7 mouse cellular contexts compared by ENCODE assay signal in genomic region chr17:32536051-32536866, GRCm38 (mm10). TPM values are rescaled to one million over a fixed set of nuclear protein-coding genes. Genes with fewer than 3 reads are reported as not detected.
DNase-seq lines count a peak whose midpoint lies in the region; ATAC-seq and TF ChIP-seq lines count a peak whose summit lies in the region.
"Not testable (repeated sequence)": the region's sequence is repeated elsewhere in the genome, so short reads cannot be mapped to it uniquely, and the experiment has no call there.

Gene Cyp4f16, plus strand, starts transcription at chr17:32536558.

- H3K9me3 ChIP-seq in embryonic facial prominence, embryonic 12.5 days; limb, embryonic 12.5 days; midbrain, embryonic 14.5 days (ENCODE audit: control insufficient read depth, low read length): not testable (repeated sequence)

- peak; percentile 80 for TF ChIP-seq POLR2A in heart, adult 2 months (IDR thresholded peaks at IDR 0.05; ENCODE audit: insufficient read depth, low read depth, low read length)

- ATAC-seq in embryonic facial prominence, embryonic 12.5 days (ENCODE audit: insufficient number of reproducible peaks, insufficient read depth, low FRiP score, low TSS enrichment) = peak; percentile 92
- peak; percentile 94 for ATAC-seq in limb, embryonic 12.5 days (ENCODE audit: insufficient number of reproducible peaks, insufficient read depth, low FRiP score, low TSS enrichment, low read depth)
- ATAC-seq in midbrain, embryonic 14.5 days (ENCODE audit: low FRiP score, low TSS enrichment) = peak; percentile 88

- TF ChIP-seq EP300 in heart, adult 2 months (IDR thresholded peaks at IDR 0.05; ENCODE audit: insufficient read depth, low read depth, low read length) = 0 out of 2 replicates have a peak, but pooled peaks have one; percentile 9

- H3K36me3 ChIP-seq in embryonic facial prominence, embryonic 12.5 days; heart, adult 2 months (ENCODE audit: control insufficient read depth, insufficient read depth, low read length); limb, embryonic 12.5 days; midbrain, embryonic 14.5 days (ENCODE audit: control insufficient read depth, insufficient read depth, low read length): not testable (repeated sequence)

- H3K9ac ChIP-seq in embryonic facial prominence, embryonic 12.5 days = peak within 1 kb of the TSS; percentile 55
- H3K9ac ChIP-seq in heart, adult 2 months (ENCODE audit: low read depth, low read length) = peak within 1 kb of the TSS; percentile 57
- peak within 1 kb of the TSS; percentile 59 for H3K9ac ChIP-seq in limb, embryonic 12.5 days (replicated peaks)
- H3K9ac ChIP-seq in midbrain, embryonic 14.5 days (replicated peaks; ENCODE audit: low read length) = peak within 1 kb of the TSS; percentile 44

- peak within 1 kb of the TSS; percentile 72 for H3K4me2 ChIP-seq in embryonic facial prominence, embryonic 12.5 days (replicated peaks)
- H3K4me2 ChIP-seq in limb, embryonic 12.5 days = peak within 1 kb of the TSS; percentile 64
- H3K4me2 ChIP-seq in midbrain, embryonic 14.5 days (ENCODE audit: low read length) = peak within 1 kb of the TSS; percentile 58

- peak; percentile 96 for DNase-seq in adrenal gland, postnatal 14 days
- peak; percentile 93 to 96 for DNase-seq in heart, adult 2 months
- peak; percentile 88 to 90 for DNase-seq in kidney, adult 8-10 months
- DNase-seq in midbrain, embryonic 14.5 days = peak; percentile 88
- DNase-seq in spleen, adult 12 weeks (ENCODE audit: low spot score) = peak; percentile 40

- peak within 1 kb of the TSS; percentile 42 for H3K4me3 ChIP-seq in embryonic facial prominence, embryonic 12.5 days
- H3K4me3 ChIP-seq in heart, adult 2 months = peak within 1 kb of the TSS; percentile 47
- H3K4me3 ChIP-seq in limb, embryonic 12.5 days (replicated peaks) = peak within 1 kb of the TSS; percentile 52
- peak within 1 kb of the TSS; percentile 38 for H3K4me3 ChIP-seq in midbrain, embryonic 14.5 days (replicated peaks; ENCODE audit: low read depth, low read length)

- WGBS in embryonic facial prominence, embryonic 12.5 days = 10% methylated on average over 5 of the region's 5 CpGs
- WGBS in heart, adult 2 months = under 1% methylated on average over 5 of the region's 5 CpGs
- 10% methylated on average over 5 of the region's 5 CpGs for WGBS in limb, embryonic 12.5 days
- WGBS in midbrain, embryonic 14.5 days = 12% methylated on average over 5 of the region's 5 CpGs

- H3K27ac ChIP-seq in embryonic facial prominence, embryonic 12.5 days; midbrain, embryonic 14.5 days (replicated peaks; ENCODE audit: low read depth, low read length): not testable (repeated sequence)
- H3K27ac ChIP-seq in heart, adult 2 months = peak within 1 kb of the TSS; percentile 58
- peak within 1 kb of the TSS; percentile 35; the same call in 1 of the 2 replicates for H3K27ac ChIP-seq in limb, embryonic 12.5 days

- not testable (repeated sequence) for TF ChIP-seq CTCF in heart, adult 2 months (IDR thresholded peaks at IDR 0.05)

- H3K79me2 ChIP-seq in heart, adult 2 months (replicated peaks; ENCODE audit: control insufficient read depth, insufficient read depth, low read length) = not testable (repeated sequence)

- H3K4me1 ChIP-seq in embryonic facial prominence, embryonic 12.5 days; heart, adult 2 months (ENCODE audit: control insufficient read depth, insufficient read depth, low read length); limb, embryonic 12.5 days (replicated peaks); midbrain, embryonic 14.5 days (ENCODE audit: control insufficient read depth, insufficient read depth, low read length): not testable (repeated sequence)

- H3K27me3 ChIP-seq in embryonic facial prominence, embryonic 12.5 days; heart, adult 2 months (ENCODE audit: control insufficient read depth, insufficient read depth, low read length); limb, embryonic 12.5 days; midbrain, embryonic 14.5 days (ENCODE audit: control insufficient read depth, insufficient read depth, low read length): not testable (repeated sequence)

- intact Hi-C loops in heart, adult 2 months (cut with DNase I) = loop anchor here (10.0 kb wide), 1 partner anchor 409 kb away; the partner anchor contains the start of gene Cyp4f13

RNA-seq across cellular contexts. Expression of gene Cyp4f16, which starts in this region (rescaled TPM):
- total RNA-seq in adrenal gland, postnatal 14 days (2021) = 9.1 and 12.5 TPM in 2 replicates
- 26.0 and 28.4 TPM in 2 replicates for polyA plus RNA-seq in embryonic facial prominence, embryonic 12.5 days (2016; fragmentation: Nextera tagmentation; extraction: Ambion mirVana)
- 1 to 10 TPM; 4.5 to 4.7 TPM for total RNA-seq in heart, adult 2 months (2021)
- polyA plus RNA-seq in heart, adult 2 months (2012; rRNA removed) = 10.2 and 10.5 TPM in 2 replicates
- 23.8 and 26.6 TPM in 2 replicates for polyA plus RNA-seq in limb, embryonic 12.5 days (2016; fragmentation: Nextera tagmentation; extraction: Ambion mirVana)
- 12.7 and 14.4 TPM in 2 replicates for polyA plus RNA-seq in midbrain, embryonic 14.5 days (2014; fragmentation: Nextera tagmentation; extraction: Ambion mirVana)

Comparison
In these comparisons a context has a peak if more than half of its experiments do, and no peak if none do; other contexts are left out.
1. DNase-seq: peak in every context shown above with its lines; median percentile 96 in adrenal gland, postnatal 14 days; 94 in heart, adult 2 months; 89 in kidney, adult 8-10 months; 88 in midbrain, embryonic 14.5 days; 40 in spleen, adult 12 weeks.